Mouse (Mus musculus) embryo, embryonic 10 days (tissue): ENCODE data around the gene St6galnac3.
"Not testable (repeated sequence)": the region's sequence is repeated elsewhere in the genome, so short reads cannot be mapped to it uniquely, and the experiment has no call there.

ENCODE experiments used
- DNase-seq: peaks from one replicate; pipeline ENCODE4 v3.0.0-alpha.2; 2015; ENCODE audit warnings: low spot score

Gene St6galnac3

GRCm38 (mm10) chr3:153406858-153407257 is 318.1 kb downstream of the St6galnac3 start:
- DNase-seq, result no peak

- DNase-seq, result no peak
Measured at GRCm38 (mm10) chr3:153406220-153406619, 318.8 kb downstream of the St6galnac3 start.

GRCm38 (mm10) chr3:153405643-153406042 is 319.3 kb downstream of the St6galnac3 start:
- no peak for DNase-seq

- DNase-seq, result no peak
Measured at GRCm38 (mm10) chr3:153400259-153400658, 324.7 kb downstream of the St6galnac3 start.

GRCm38 (mm10) chr3:153399574-153399973 is 325.4 kb downstream of the St6galnac3 start:
- no peak for DNase-seq

- no peak for DNase-seq
Measured at GRCm38 (mm10) chr3:153397726-153398125, 327.2 kb downstream of the St6galnac3 start.

- no peak for DNase-seq
Measured at GRCm38 (mm10) chr3:153396375-153397068, 328.5 kb downstream of the St6galnac3 start.

- DNase-seq, result no peak
Measured at GRCm38 (mm10) chr3:153395351-153395750, 329.6 kb downstream of the St6galnac3 start.

- DNase-seq, result no peak
Measured at GRCm38 (mm10) chr3:153394751-153395150, 330.2 kb downstream of the St6galnac3 start.

- DNase-seq, result no peak
Measured at GRCm38 (mm10) chr3:153394224-153394623, 330.8 kb downstream of the St6galnac3 start.

- not testable (repeated sequence) for DNase-seq
Measured at GRCm38 (mm10) chr3:153391451-153391850, 333.5 kb downstream of the St6galnac3 start.

- DNase-seq, result not testable (repeated sequence)
Measured at GRCm38 (mm10) chr3:153384651-153385050, 340.3 kb downstream of the St6galnac3 start.

- no peak for DNase-seq
Measured at GRCm38 (mm10) chr3:153383656-153384055, 341.3 kb downstream of the St6galnac3 start.

- DNase-seq, result no peak
Measured at GRCm38 (mm10) chr3:153365057-153365755, 359.8 kb downstream of the St6galnac3 start.

- DNase-seq, result no peak
Measured at GRCm38 (mm10) chr3:153364366-153364765, 360.6 kb downstream of the St6galnac3 start.

GRCm38 (mm10) chr3:153359966-153360365 is 365.0 kb downstream of the St6galnac3 start:
- no peak for DNase-seq

- DNase-seq, result no peak
Measured at GRCm38 (mm10) chr3:153356071-153356470, 368.9 kb downstream of the St6galnac3 start.

- DNase-seq, result no peak
Measured at GRCm38 (mm10) chr3:153354988-153355297, 370.0 kb downstream of the St6galnac3 start.

- DNase-seq, result no peak
Measured at GRCm38 (mm10) chr3:153354186-153354987, 370.6 kb downstream of the St6galnac3 start.

GRCm38 (mm10) chr3:153353313-153354103 is 371.5 kb downstream of the St6galnac3 start:
- DNase-seq, result no peak

GRCm38 (mm10) chr3:153349981-153350380 is 375.0 kb downstream of the St6galnac3 start:
- peak; percentile 34 for DNase-seq
